Mouse (Mus musculus) stomach, postnatal 0 days (tissue): ENCODE results near the gene Pan3.

ENCODE experiments used
- CTCF ChIP-seq: IDR thresholded peaks from 2 replicates; pipeline ENCODE4 v1.5.1; 2016; ENCODE audit warnings: antibody characterized with exemption, low read depth, mild to moderate bottlenecking, moderate library complexity
- EP300 ChIP-seq: optimal IDR thresholded peaks from 2 replicates; pipeline ENCODE3; 2016; ENCODE audit warnings: antibody characterized with exemption

- no peak for TF ChIP-seq EP300
- TF ChIP-seq CTCF = no peak
Observed at GRCm38 (mm10) chr5:147580181-147580580, 150.2 kb downstream of the Pan3 start.
